Mouse (Mus musculus) E14TG2a.4 (cell line): Measurements from ENCODE around the gene Tmem220.

Experiments used
- H3K27me3 ChIP-seq: 2 replicates; pipeline ENCODE4 v1.6.1; 2014; ENCODE audit warnings: low read length, control low read depth; ENCODE audit not compliant: insufficient read depth
- H3K36me3 ChIP-seq: 2 replicates; pipeline ENCODE4 v1.6.1; 2014; ENCODE audit warnings: low read length, control low read depth; ENCODE audit not compliant: insufficient read depth
- H3K4me1 ChIP-seq: replicated peaks from 2 replicates; pipeline ENCODE4 v1.6.1; 2014; ENCODE audit warnings: low read depth, low read length, control low read depth
- H3K4me3 ChIP-seq: replicated peaks from 2 replicates; pipeline ENCODE4 v1.5.1; 2014; ENCODE audit warnings: mild to moderate bottlenecking, low read length
- H3K9me3 ChIP-seq: 2 replicates; pipeline ENCODE4 v1.6.1; 2014; ENCODE audit warnings: low read length, control low read depth
- CTCF ChIP-seq: conservative IDR thresholded peaks from 2 replicates; pipeline ENCODE4 v1.5.1; 2014; ENCODE audit warnings: low read length
- NANOG ChIP-seq: IDR thresholded peaks from 2 replicates; pipeline ENCODE4 v1.6.1; 2014; ENCODE audit warnings: borderline replicate concordance, low read length, mixed read lengths
- POU5F1 ChIP-seq: IDR thresholded peaks from 2 replicates; pipeline ENCODE4 v1.6.1; 2014; ENCODE audit warnings: low read length, borderline replicate concordance

Tmem220 gene

DNA sequence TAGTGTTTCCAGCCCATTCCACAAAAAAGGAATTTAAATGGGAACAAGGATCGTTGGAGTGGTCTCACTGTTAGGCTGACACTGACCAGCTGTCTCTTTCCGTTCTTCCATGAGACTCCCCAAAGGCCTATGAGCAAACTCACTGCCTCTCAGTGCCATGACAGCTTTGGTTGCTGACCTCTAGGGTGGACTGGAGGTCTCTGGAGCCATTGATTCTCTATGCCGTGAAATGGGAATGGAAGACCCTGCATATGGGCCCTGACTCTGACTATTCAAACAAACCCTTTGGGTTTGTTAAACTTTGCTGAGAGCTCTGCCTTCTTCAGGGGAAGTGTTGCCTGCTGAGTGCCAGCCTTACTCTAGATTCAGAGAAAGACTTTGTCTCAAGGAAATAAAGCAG lies 42.8 kb downstream of the Tmem220 start:
- Histone ChIP-seq H3K27me3 (0 out of 2 replicates have a peak, but pooled peaks cover 2% of the 10 kb centered on the region), H3K4me1 (peaks cover 2% of the 10 kb centered on the region; the same call in 1 of the 2 replicates), H3K36me3 (peaks cover 49% of the 10 kb centered on the region), H3K9me3 (no peaks in the 10 kb centered on the region), H3K4me3 (no peak overlapping the region)
- TF ChIP-seq POU5F1, result no peak
- no peak for TF ChIP-seq NANOG
- no peak for TF ChIP-seq CTCF

DNA sequence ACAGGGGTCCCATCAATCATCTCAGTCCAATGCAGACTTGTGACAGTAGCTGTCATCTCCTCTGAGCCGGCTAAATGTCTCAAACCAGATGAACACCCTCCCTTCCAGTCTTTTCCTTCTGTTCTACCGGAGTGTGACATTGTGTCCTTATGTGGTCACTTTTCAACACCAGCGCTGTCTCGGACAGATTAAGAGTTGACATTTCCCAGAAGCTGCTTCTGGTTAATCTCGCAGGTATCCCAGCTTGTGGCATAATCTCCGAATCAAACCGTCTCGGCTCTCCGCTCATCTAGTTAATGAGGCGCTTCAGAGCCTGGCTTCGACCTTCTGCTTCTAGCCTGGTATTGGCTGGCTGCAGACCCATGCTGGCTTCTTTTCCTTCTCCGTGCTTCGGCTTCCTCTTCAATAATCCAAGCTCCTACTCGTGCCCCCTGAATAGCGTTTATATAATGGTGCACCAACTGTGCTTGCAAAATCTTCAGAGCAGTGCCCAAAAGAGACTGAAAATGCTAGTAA lies 47.7 kb downstream of the Tmem220 start:
- TF ChIP-seq NANOG (no peak), POU5F1 (no peak), CTCF (no peak)
- Histone ChIP-seq H3K27me3 (peaks cover 11% of the 10 kb centered on the region), H3K9me3 (no peaks in the 10 kb centered on the region), H3K36me3 (peaks cover 2% of the 10 kb centered on the region), H3K4me3 (no peak overlapping the region), H3K4me1 (peaks cover 8% of the 10 kb centered on the region)

DNA sequence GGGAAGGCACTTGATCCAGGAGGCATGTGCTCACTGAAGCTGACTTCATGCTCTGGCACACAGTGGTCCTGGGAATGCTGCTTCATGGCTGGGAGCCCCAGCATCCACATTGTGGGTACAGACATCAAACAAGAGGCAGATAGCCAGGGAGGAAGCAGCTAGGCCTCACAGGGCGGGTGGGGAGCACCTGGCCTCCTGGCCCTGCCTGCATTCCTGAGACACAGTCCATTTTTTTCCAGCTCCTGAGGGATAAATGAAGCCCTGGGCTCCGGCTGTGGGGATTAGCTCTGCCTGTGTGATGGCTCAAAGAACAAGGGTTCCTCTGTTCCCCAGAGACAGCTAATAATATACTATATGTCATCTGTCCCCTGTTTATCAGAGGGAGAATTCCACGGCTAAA lies 50.1 kb downstream of the Tmem220 start:
- Histone ChIP-seq H3K4me1 (peaks cover 11% of the 10 kb centered on the region), H3K9me3 (no peaks in the 10 kb centered on the region), H3K4me3 (no peak overlapping the region), H3K27me3 (peaks cover 23% of the 10 kb centered on the region), H3K36me3 (no peaks in the 10 kb centered on the region)
- TF ChIP-seq POU5F1 (no peak), CTCF (no peak), NANOG (no peak)

DNA sequence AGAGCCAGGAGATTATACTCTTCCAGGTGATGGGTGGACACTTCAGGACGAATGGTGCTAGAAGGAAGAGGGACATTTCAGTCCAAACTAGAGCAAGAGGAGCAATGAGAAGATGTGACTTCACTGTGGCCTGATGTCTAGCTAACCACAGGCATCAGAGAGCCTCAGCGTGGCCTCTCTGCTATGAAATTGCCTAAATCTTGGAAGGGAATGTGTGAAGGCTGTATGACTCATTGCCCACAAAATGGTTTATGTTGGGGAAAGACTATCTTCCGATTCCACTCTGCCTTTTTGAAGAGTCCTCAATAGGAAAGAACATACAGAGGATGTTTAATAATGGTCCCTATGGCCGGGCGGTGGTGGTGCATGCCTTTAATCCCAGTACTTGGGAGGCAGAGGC lies 51.8 kb downstream of the Tmem220 start:
- TF ChIP-seq NANOG (no peak), POU5F1 (no peak), CTCF (no peak)
- Histone ChIP-seq H3K36me3 (no peaks in the 10 kb centered on the region), H3K9me3 (no peaks in the 10 kb centered on the region), H3K27me3 (peaks cover 23% of the 10 kb centered on the region), H3K4me1 (peaks cover 26% of the 10 kb centered on the region), H3K4me3 (no peak overlapping the region)

DNA sequence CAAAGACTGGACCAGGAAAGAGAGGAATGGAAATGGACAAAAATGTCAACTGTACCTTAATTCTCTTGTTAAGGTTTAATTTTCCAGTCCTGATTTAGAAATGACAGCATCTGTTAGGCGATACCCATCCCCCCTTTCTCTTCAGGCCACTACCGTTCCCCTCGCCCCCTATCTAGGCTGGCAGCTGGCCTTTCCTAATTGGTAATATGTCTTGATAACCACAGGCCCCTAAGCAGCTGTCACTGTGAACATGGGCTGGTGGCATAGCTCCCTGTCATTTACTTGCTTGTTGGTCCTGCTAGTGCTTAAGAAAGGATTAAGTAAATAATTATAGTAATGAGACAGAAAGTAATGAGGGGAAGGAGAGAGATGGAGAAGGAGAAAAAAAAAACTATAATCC lies 52.5 kb downstream of the Tmem220 start:
- H3K36me3 ChIP-seq, result no peaks in the 10 kb centered on the region
- no peak overlapping the region for H3K4me3 ChIP-seq
- H3K27me3 ChIP-seq, result peaks cover 27% of the 10 kb centered on the region
- H3K9me3 ChIP-seq, result no peaks in the 10 kb centered on the region
- H3K4me1 ChIP-seq, result peaks cover 30% of the 10 kb centered on the region
- TF ChIP-seq POU5F1 (no peak), CTCF (no peak), NANOG (no peak)

DNA sequence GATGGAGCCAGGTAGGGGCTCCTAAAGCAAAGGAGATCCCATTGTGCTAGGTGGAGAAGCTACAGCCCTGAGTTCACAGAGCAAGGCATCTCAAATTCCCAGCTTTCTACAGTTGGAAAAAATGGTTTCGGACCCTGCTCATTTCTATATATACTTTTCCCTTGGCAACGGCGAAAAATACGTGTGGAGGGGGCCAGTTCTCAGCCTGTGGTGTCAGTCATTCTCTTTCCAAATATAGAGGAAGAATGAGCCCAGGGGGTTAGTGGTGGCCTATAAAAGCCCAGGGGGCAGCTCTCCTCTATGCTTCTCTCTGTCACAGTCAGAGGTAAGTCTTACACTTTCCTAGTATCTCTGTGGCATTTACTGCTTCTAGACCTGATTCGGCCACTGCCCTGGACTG lies 53.0 kb downstream of the Tmem220 start, which contains the start of gene Myh3:
Gene Myh3, plus strand, starts transcription at position 301 of the 400 bp plus-strand sequence.
- Histone ChIP-seq H3K9me3 (no peaks in the 10 kb centered on the region), H3K36me3 (no peaks in the 10 kb centered on the region), H3K4me3 (no peak within 1 kb of the TSS), H3K27me3 (peaks cover 27% of the 10 kb centered on the region), H3K4me1 (peaks cover 34% of the 10 kb centered on the region)
- TF ChIP-seq POU5F1 (no peak), NANOG (no peak), CTCF (no peak)

DNA sequence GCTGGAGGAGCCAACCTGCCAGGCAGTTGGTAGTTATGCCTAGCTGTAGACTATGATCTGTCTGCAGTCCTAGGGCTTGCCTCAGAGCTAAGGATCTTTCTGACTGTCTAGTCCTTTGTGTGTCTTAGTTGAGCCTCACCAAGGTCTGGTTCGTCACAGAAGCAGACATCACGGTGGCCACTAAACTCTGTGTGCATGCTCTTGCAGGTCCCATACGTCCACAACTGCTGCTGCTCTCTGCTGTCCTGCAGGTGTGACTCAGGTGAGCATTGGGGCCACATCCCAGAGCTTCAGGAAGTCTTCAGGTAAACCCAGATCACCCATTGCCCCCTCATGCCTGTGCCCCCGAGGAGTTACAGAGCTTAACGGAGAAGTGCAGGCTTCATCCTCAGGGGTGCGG lies 53.9 kb downstream of the Tmem220 start:
- H3K9me3 ChIP-seq, result no peaks in the 10 kb centered on the region
- H3K4me1 ChIP-seq, result peaks cover 43% of the 10 kb centered on the region
- peaks cover 35% of the 10 kb centered on the region for H3K27me3 ChIP-seq
- no peaks in the 10 kb centered on the region for H3K36me3 ChIP-seq
- H3K4me3 ChIP-seq, result no peak overlapping the region
- TF ChIP-seq POU5F1 (no peak), CTCF (no peak), NANOG (no peak)

DNA sequence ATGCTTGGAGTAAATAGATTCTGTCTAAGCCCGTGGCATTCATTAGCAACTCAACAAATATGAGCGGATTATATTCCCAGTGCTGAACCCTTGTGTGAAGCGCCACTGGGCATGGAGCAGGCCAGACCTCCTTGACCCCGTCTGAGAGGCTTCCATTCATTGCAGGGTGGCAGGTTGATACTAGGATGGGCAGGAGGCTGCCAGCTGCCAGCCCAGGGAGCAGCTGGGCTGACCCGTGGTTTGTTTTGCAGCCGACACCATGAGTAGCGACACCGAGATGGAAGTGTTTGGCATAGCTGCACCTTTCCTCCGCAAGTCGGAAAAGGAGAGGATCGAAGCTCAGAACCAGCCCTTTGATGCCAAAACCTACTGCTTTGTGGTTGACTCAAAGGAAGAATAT lies 54.8 kb downstream of the Tmem220 start:
- Histone ChIP-seq H3K4me3 (no peak overlapping the region), H3K27me3 (peaks cover 44% of the 10 kb centered on the region), H3K36me3 (no peaks in the 10 kb centered on the region), H3K9me3 (no peaks in the 10 kb centered on the region), H3K4me1 (peaks cover 51% of the 10 kb centered on the region)
- TF ChIP-seq NANOG, result no peak
- no peak for TF ChIP-seq CTCF
- no peak for TF ChIP-seq POU5F1

DNA sequence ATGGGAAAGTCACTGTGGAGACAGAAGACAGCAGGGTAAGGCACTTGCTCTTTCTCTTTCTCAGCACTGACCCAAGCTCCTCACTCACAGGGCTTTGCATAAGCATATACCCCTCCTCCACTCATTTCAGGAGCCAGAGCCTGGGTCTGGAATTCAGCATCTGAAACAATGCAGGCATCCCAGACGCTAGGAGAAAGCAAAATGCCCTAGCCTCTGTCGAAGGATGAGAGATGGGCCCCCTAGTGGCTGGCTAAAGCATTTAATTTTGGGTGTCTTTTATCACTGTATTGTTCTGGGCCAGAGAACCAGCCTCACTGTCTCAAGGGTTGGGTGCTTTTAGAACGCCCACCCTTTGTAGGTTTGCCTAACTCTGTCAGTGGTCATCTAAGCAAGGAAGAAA lies 55.2 kb downstream of the Tmem220 start:
- H3K4me1 ChIP-seq, result peaks cover 49% of the 10 kb centered on the region
- TF ChIP-seq NANOG (no peak), CTCF (peak; percentile 95), POU5F1 (no peak)
- H3K27me3 ChIP-seq, result peaks cover 48% of the 10 kb centered on the region
- H3K36me3 ChIP-seq, result no peaks in the 10 kb centered on the region
- H3K9me3 ChIP-seq, result no peaks in the 10 kb centered on the region
- no peak overlapping the region for H3K4me3 ChIP-seq
